Mouse (Mus musculus) limb, embryonic 11.5 days (tissue): Measurements from ENCODE around the gene Tspan3. TPM values are rescaled to one million over a fixed set of nuclear protein-coding genes. Genes with fewer than 3 reads are reported as not detected.

Experiments
- ATAC-seq: fragments of 200-750 bp; cut with Nextera tagmentation; 2 replicates; pipeline ENCODE4 v1.8.0; 2017; ENCODE audit warnings: low read depth; ENCODE audit not compliant: insufficient number of reproducible peaks, low FRiP score, low TSS enrichment
- DNase-seq: peaks from one replicate; pipeline ENCODE4 v3.0.0-alpha.2; 2015; ENCODE audit warnings: low spot score
- H3K27ac ChIP-seq: fragments of 300-500 bp; sonication (generic); replicated peaks from 2 replicates; pipeline ENCODE4 v1.5.1; 2014; ENCODE audit warnings: low read depth, mild to moderate bottlenecking, low read length
- H3K27me3 ChIP-seq: fragments of 300-500 bp; sonication (generic); 2 replicates; pipeline ENCODE4 v1.6.1; 2014; ENCODE audit warnings: mild to moderate bottlenecking, low read length, mixed read lengths; ENCODE audit not compliant: control insufficient read depth, insufficient read depth
- H3K36me3 ChIP-seq: fragments of 300-500 bp; sonication (generic); 2 replicates; pipeline ENCODE4 v1.6.1; 2014; ENCODE audit warnings: mild to moderate bottlenecking, low read length, moderate library complexity, mixed read lengths; ENCODE audit not compliant: control insufficient read depth, insufficient read depth
- H3K4me1 ChIP-seq: fragments of 300-500 bp; sonication (generic); 2 replicates; pipeline ENCODE4 v1.6.1; 2014; ENCODE audit warnings: low read length, mixed read lengths; ENCODE audit not compliant: control insufficient read depth, insufficient read depth
- H3K4me2 ChIP-seq: fragments of 300-500 bp; sonication (generic); 2 replicates; pipeline ENCODE4 v1.6.1; 2014; ENCODE audit warnings: low read depth, mild to moderate bottlenecking, moderate library complexity; ENCODE audit not compliant: severe bottlenecking
- H3K4me3 ChIP-seq: fragments of 300-500 bp; sonication (generic); 2 replicates; pipeline ENCODE4 v1.5.1; 2014; ENCODE audit warnings: low read depth, low read length
- H3K9ac ChIP-seq: fragments of 300-500 bp; sonication (generic); 2 replicates; pipeline ENCODE4 v1.6.1; 2014; ENCODE audit warnings: mild to moderate bottlenecking, low read length
- H3K9me3 ChIP-seq: fragments of 300-500 bp; sonication (generic); 2 replicates; pipeline ENCODE4 v1.6.1; 2016; ENCODE audit warnings: low read length; ENCODE audit not compliant: control insufficient read depth
- WGBS: fragments of 180-500 bp; shearing (Covaris S2); extraction: QIAGEN DNeasy Blood & Tissue Kit; methylation state at CpG from one replicate; pipeline ENCODE4 v1.1.7; 2014; 5-methylcytosine and 5-hydroxymethylcytosine counted together
- polyA plus RNA-seq: library from polyadenylated mRNA; unstranded; fragments of >200 nt; fragmentation: Nextera tagmentation; extraction: Ambion mirVana; gene quantifications from 2 replicates; pipeline ENCODE4 v1.2.1, GENCODE M21; 2014

Gene Tspan3
- polyA plus RNA-seq, 1 experiment from 2014 or later: 432 TPM

DNA sequence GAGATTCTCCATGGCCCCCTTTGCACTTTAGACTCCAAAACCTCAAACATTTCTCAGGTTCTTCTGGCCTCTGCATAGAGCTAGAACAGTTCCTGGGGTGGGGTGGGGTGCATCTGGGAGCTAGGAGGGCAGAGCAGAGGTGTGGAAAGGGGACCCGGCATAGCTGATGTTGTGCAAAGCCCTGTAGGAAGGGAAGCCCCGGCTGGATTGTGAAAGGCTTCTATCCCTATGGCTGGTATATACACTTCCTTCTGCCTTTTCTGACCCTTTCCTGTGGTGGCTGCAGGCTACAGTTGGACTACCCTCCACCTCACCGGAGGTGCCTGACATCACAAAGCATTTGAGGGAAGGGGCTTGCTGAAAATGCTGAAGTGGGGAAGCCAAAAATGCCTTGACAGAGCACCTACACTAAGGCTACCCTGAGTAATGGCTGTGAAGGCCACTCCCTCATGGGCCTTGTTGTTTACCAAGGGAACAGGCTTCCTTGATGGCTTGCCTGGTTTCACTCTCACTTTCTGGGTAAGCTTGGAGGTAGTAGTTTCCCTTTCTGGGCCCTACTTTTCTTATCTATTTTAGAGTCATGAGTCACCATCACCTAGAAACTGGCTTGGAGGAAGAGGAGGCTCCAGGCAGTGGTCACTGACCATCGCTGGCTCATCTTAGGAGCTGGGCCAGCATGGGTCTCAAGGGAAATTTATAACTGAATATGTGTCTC, 67.5 kb downstream of the Tspan3 start:
- Histone ChIP-seq H3K4me1 (no peaks in the 10 kb centered on the region), H3K9me3 (0 out of 2 replicates have a peak, but pooled peaks cover 3% of the 10 kb centered on the region), H3K4me2 (no peak overlapping the region), H3K36me3 (no peaks in the 10 kb centered on the region), H3K4me3 (no peak overlapping the region), H3K27me3 (no peaks in the 10 kb centered on the region), H3K27ac (no peak overlapping the region), H3K9ac (no peak overlapping the region)
- no peak for ATAC-seq
- DNase-seq: no peak
- 88% methylated on average over 4 of the region's 4 CpGs for WGBS

DNA sequence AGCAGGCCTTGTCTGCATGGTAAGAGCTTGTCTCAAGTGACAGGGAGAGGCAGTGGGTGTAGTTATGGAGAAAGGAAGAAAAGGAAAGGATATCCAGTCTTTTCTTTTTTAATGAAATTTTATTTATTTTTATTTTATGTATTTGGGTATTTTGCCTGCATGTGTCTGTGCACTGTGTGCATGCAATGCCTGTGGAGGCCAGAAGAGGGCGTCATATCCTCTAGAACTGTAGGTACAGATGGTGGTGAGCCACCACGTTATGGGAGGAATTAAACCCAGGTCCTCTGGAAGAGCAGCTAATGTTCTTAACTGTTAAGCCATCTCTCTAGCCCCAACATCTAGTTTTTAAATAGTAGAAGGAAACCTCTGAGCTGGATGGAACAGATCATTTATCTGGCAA, 73.2 kb downstream of the Tspan3 start:
- ATAC-seq (no peak), DNase-seq (no peak)
- H3K27me3 ChIP-seq: no peaks in the 10 kb centered on the region
- 44% methylated on average over 2 of the region's 2 CpGs for WGBS
- no peak overlapping the region for H3K9ac ChIP-seq
- H3K9me3 ChIP-seq: no peaks in the 10 kb centered on the region
- peaks cover 11% of the 10 kb centered on the region for H3K4me1 ChIP-seq
- H3K36me3 ChIP-seq: no peaks in the 10 kb centered on the region
- no peak overlapping the region for H3K4me3 ChIP-seq
- no peak overlapping the region for H3K4me2 ChIP-seq
- H3K27ac ChIP-seq: no peak overlapping the region

DNA sequence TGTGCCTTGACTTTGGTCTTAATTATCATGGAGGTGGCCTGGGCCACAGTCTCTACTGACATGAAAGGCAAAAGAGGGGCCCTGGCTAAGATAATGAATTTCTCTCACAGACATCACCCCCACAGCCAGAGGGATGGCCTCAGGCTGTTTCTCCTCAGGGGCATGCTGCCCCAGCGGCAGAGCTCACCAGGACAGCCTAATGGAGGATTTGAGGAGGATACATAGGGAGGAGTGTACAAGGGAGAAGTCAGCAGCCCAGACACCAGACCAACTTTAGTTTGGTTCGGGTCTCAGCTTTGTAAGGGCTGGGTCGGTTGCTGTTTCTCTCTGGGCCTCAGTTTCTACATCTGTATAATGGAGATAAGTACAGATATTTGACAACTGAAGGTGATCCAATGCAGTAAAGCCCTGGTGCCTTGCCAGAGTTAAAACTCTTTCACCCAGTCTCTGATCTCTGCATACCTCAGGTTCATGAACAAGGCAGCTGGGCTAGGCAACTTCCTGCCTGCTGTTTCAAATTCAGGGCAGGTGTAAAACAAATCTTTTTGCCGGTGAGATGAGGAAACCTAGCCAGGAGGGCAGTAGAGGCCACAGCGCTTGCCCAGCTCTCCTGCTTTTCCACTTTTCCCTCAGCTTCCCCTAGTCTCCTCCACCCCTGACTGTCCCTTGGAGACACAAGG, 74.6 kb downstream of the Tspan3 start:
- Histone ChIP-seq H3K27me3 (no peaks in the 10 kb centered on the region), H3K4me1 (peaks cover 11% of the 10 kb centered on the region), H3K36me3 (no peaks in the 10 kb centered on the region), H3K27ac (no peak overlapping the region), H3K9me3 (no peaks in the 10 kb centered on the region), H3K4me3 (no peak overlapping the region), H3K4me2 (no peak overlapping the region), H3K9ac (no peak overlapping the region)
- no peak for DNase-seq
- WGBS: 73% methylated on average over 5 of the region's 5 CpGs
- ATAC-seq: no peak

DNA sequence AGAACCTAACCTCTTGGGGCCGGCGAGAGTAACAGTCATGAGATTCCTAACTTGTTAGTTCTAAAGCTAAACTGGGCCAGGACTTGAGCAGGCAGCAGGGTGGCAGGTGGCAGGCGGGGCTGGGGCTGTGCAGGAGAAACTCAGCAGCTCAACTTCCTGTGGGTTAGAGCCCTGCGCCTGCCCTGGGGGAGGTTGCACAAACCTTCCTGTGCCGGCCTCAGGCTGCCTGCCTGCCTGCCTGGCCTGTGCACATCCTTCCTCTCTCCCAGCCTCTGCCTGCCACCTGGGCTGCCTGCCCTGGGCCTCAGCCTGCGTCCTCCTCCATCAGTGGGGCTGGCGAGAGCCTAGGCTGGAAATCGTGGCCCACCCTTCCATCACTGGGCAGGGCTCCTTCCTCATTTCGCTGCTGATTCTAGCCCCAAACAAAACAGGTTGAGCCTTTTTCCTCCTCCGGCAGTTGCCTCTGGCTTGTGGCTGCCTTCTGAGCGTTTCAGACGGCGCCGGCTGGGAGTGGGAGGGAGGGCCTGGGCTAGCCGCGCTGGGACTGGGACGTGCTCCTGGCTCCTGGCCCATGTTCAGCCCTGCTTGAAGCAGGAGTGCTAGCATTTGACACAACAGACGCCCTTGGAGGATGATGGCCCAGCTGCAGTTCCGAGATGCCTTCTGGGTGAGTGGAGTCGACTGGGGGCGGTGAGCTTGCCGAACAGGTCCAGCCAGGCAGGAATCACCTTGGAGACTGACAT, 75.3 kb downstream of the Tspan3 start, which contains the start of gene Pstpip1:
Gene Pstpip1, plus strand, starts transcription at position 185 of the 743 bp plus-strand sequence.
- H3K27ac ChIP-seq: peak within 1 kb of the TSS; percentile 70
- H3K4me3 ChIP-seq: no peak within 1 kb of the TSS
- H3K36me3 ChIP-seq: no peaks in the 10 kb centered on the region
- no peaks in the 10 kb centered on the region for H3K27me3 ChIP-seq
- peak within 1 kb of the TSS; percentile 37; the same call in 1 of the 2 replicates for H3K9ac ChIP-seq
- ATAC-seq: peak; percentile 60; the same call in 1 of the 2 replicates
- WGBS: 31% methylated on average over 22 of the region's 22 CpGs
- H3K4me2 ChIP-seq: peak within 1 kb of the TSS; percentile 21; the same call in 1 of the 2 replicates
- peak; percentile 65 for DNase-seq
- no peaks in the 10 kb centered on the region for H3K9me3 ChIP-seq
- peaks cover 11% of the 10 kb centered on the region for H3K4me1 ChIP-seq

DNA sequence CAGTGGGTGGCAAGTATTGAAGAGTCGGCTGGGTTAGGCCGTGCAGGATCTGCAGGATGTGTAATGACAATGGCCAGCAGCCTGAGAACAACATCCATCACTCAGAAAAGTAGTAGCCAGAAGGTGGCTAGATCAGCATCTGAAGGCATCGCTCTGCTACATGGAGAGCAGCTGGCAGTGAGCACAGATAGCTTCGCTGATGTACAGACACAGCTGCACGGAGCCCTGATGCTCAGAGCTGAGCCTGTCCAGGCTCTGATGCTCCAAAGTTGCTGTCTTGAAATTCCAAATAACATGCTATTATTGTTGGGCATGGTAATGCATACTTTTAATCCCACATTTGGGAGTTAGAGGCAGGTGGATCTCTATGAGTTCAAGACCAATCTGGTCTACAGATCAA, 78.8 kb downstream of the Tspan3 start:
- Histone ChIP-seq H3K36me3 (no peaks in the 10 kb centered on the region), H3K27me3 (no peaks in the 10 kb centered on the region), H3K4me1 (peaks cover 11% of the 10 kb centered on the region), H3K27ac (no peak overlapping the region), H3K4me2 (no peak overlapping the region), H3K4me3 (no peak overlapping the region), H3K9me3 (no peaks in the 10 kb centered on the region), H3K9ac (no peak overlapping the region)
- no peak for DNase-seq
- WGBS: 95% methylated on average over 5 of the region's 5 CpGs
- ATAC-seq: no peak

Other genes with a start within 250 kb of the Tspan3 start
- 7.1 and 8.4 TPM in 2 replicates for gene Scaper, start 227.4 kb downstream of the Tspan3 start, polyA plus RNA-seq
- gene 4930563M21Rik, start 154.9 kb downstream of the Tspan3 start, polyA plus RNA-seq: 0.33 and 0.41 TPM in 2 replicates
- 307 and 318 TPM in 2 replicates for gene Rcn2, start 123.6 kb downstream of the Tspan3 start, polyA plus RNA-seq
- gene Pstpip1, start 75.5 kb downstream of the Tspan3 start, polyA plus RNA-seq: 0.28 and 0.99 TPM in 2 replicates